Mouse (Mus musculus) heart, embryonic 14.5 days (tissue): ENCODE data around the gene Ston2. TPM values are rescaled to one million over a fixed set of nuclear protein-coding genes. Genes with fewer than 3 reads are reported as not detected.

Experiments used
- ATAC-seq: fragments of 200-750 bp; cut with Nextera tagmentation; 2 replicates; pipeline ENCODE4 v1.8.0; 2017; ENCODE audit warnings: low read depth, moderate TSS enrichment; ENCODE audit not compliant: insufficient number of reproducible peaks, insufficient read depth, low FRiP score
- H3K27ac ChIP-seq, 2 experiments: fragments of 200-500 bp in 1 of 2; fragments of 300-500 bp in 1 of 2; sonication (generic) in 1 of 2; replicated peaks in 1 of 2; 2 replicates each; pipeline ENCODE4 v1.5.1; 2012 to 2014; ENCODE audit warnings: low read depth in 2 of 2, low read length in 2 of 2, control low read depth in 1 of 2, mild to moderate bottlenecking in 1 of 2, mixed read lengths in 1 of 2; ENCODE audit not compliant: control insufficient read depth in 1 of 2, insufficient read depth in 1 of 2
- H3K27me3 ChIP-seq: fragments of 300-500 bp; sonication (generic); 2 replicates; pipeline ENCODE4 v1.6.1; 2014; ENCODE audit warnings: mild to moderate bottlenecking, low read length, control low read depth; ENCODE audit not compliant: control insufficient read depth, insufficient read depth
- H3K36me3 ChIP-seq: fragments of 300-500 bp; sonication (generic); 2 replicates; pipeline ENCODE4 v1.6.1; 2014; ENCODE audit warnings: mild to moderate bottlenecking, control low read depth, low read length, mixed read lengths; ENCODE audit not compliant: control insufficient read depth, insufficient read depth
- H3K4me1 ChIP-seq, 2 experiments: fragments of 200-500 bp in 1 of 2; fragments of 300-500 bp in 1 of 2; sonication (generic) in 1 of 2; 2 replicates each; pipeline ENCODE4 v1.6.1; 2012 to 2014; ENCODE audit warnings: low read length in 2 of 2, control low read depth in 1 of 2, mixed read lengths in 1 of 2; ENCODE audit not compliant: control insufficient read depth in 2 of 2, insufficient read depth in 2 of 2
- H3K4me2 ChIP-seq: fragments of 300-500 bp; sonication (generic); 2 replicates; pipeline ENCODE4 v1.6.1; 2014; ENCODE audit warnings: mild to moderate bottlenecking, low read length
- H3K4me3 ChIP-seq, 2 experiments: fragments of 200-500 bp in 1 of 2; fragments of 300-500 bp in 1 of 2; sonication (generic) in 1 of 2; 2 replicates each; pipeline ENCODE4 v1.5.1; 2012 to 2014; ENCODE audit warnings: low read length in 2 of 2, mild to moderate bottlenecking in 2 of 2, control low read depth in 1 of 2, low read depth in 1 of 2, moderate library complexity in 1 of 2; ENCODE audit not compliant: control insufficient read depth in 1 of 2, insufficient read depth in 1 of 2
- H3K9ac ChIP-seq: fragments of 300-500 bp; sonication (generic); 2 replicates; pipeline ENCODE4 v1.6.1; 2014; ENCODE audit warnings: mild to moderate bottlenecking, low read length
- H3K9me3 ChIP-seq: fragments of 300-500 bp; sonication (generic); 2 replicates; pipeline ENCODE4 v1.6.1; 2016; ENCODE audit warnings: low read length, control low read depth; ENCODE audit not compliant: control insufficient read depth
- WGBS: fragments of 180-500 bp; shearing (Covaris S2); extraction: QIAGEN DNeasy Blood & Tissue Kit; methylation state at CpG from one replicate; pipeline ENCODE4 v1.1.7; 2014; 5-methylcytosine and 5-hydroxymethylcytosine counted together
- polyA plus RNA-seq: library from polyadenylated mRNA; unstranded; fragments of >200 nt; fragmentation: Nextera tagmentation; extraction: Ambion mirVana; gene quantifications from 2 replicates; pipeline ENCODE4 v1.2.1, GENCODE M21; 2014

The Ston2 gene
- polyA plus RNA-seq, 1 experiment from 2014 or later: 1.5 TPM

DNA sequence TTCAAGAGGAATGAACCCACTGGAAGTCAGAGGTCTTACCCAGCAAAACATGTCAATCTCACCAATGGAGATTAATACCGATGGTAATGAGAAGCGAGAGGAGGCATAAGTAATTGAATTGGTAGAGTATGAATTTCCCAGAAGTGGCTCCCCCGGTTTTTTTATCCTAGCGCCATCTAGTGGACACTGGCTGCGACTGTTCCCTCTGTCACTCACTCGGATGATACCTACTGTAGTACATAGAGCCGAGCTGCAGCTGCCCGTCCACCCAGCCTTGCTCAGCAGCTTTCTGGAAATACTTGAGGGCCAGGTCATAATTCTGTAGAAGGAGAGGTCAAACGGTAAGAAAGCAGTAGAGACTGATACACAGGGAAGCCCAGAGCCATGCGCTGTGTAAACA, 27.8 kb upstream of the Ston2 start:
- Histone ChIP-seq H3K4me1 (no peaks in the 10 kb centered on the region), H3K36me3 (peaks cover 93% of the 10 kb centered on the region), H3K4me2 (no peak overlapping the region), H3K9ac (no peak overlapping the region), H3K9me3 (no peaks in the 10 kb centered on the region), H3K4me3 (no peak overlapping the region), H3K27ac (no peak overlapping the region), H3K27me3 (no peaks in the 10 kb centered on the region)
- 29% methylated on average over 10 of the region's 10 CpGs for WGBS
- no peak for ATAC-seq

DNA sequence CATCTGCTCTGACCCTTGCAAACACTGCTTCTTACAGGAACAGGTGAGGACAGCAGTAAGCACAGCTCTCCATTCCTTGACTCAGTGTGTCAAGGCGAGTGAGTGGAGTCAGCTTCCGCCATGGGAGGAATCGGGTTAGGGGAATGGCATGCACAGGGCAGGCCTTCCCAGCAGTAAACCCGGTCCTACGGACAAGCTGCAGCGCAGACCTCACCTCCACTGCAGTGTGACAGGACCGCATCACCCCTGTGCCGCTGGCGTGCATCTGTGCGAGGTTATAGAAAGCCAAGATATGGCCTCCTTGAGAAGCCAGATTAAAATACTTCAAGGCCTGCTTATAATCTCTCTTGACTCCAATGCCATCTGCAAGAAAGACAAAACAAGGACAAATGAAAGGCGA, 27.4 kb upstream of the Ston2 start:
- no peaks in the 10 kb centered on the region for H3K27me3 ChIP-seq
- WGBS: 92% methylated on average over 11 of the region's 11 CpGs
- H3K4me3 ChIP-seq: no peak overlapping the region
- no peak for ATAC-seq
- H3K27ac ChIP-seq: no peak overlapping the region
- H3K9me3 ChIP-seq: no peaks in the 10 kb centered on the region
- peaks cover 95% of the 10 kb centered on the region for H3K36me3 ChIP-seq
- no peak overlapping the region for H3K9ac ChIP-seq
- no peaks in the 10 kb centered on the region for H3K4me1 ChIP-seq
- no peak overlapping the region for H3K4me2 ChIP-seq

DNA sequence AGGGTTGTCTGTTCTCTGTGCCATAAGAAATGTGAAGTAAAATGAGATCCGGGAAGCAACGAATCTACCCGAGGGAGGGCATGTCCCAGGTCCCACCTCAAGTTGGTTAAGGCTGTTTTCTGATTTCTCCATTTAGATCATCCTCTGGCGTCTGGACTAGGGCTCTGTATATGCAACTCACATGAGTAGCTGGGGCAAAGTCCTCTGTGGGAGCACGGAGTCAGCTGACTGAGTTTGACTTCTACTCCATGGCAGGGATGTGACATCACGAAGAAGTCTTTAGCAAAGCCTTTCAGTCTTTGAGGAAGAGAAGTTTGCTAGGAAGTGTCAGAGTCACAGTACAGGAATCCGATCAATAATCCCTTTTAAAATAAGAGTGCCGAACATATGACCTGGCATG, 20.7 kb upstream of the Ston2 start:
- no peak for ATAC-seq

GRCm38 (mm10) chr12:91807761-91808160, 19.6 kb upstream of the Ston2 start:
- H3K9ac ChIP-seq: no peak overlapping the region
- no peaks in the 10 kb centered on the region for H3K9me3 ChIP-seq
- H3K27me3 ChIP-seq: no peaks in the 10 kb centered on the region
- H3K36me3 ChIP-seq: peaks cover 60% of the 10 kb centered on the region
- no peak overlapping the region for H3K4me3 ChIP-seq
- 76% methylated on average over 6 of the region's 6 CpGs for WGBS
- H3K4me2 ChIP-seq: no peak overlapping the region
- ATAC-seq: no peak
- no peak overlapping the region for H3K27ac ChIP-seq
- H3K4me1 ChIP-seq: no peaks in the 10 kb centered on the region

More for the DNA sequence above, 20.7 kb upstream of the Ston2 start:
- no peak overlapping the region for H3K9ac ChIP-seq
- H3K36me3 ChIP-seq: peaks cover 72% of the 10 kb centered on the region
- no peaks in the 10 kb centered on the region for H3K9me3 ChIP-seq
- no peak overlapping the region for H3K4me3 ChIP-seq
- H3K4me2 ChIP-seq: no peak overlapping the region
- no peaks in the 10 kb centered on the region for H3K4me1 ChIP-seq
- WGBS: 91% methylated on average over 8 of the region's 8 CpGs
- no peaks in the 10 kb centered on the region for H3K27me3 ChIP-seq
- no peak overlapping the region for H3K27ac ChIP-seq

DNA sequence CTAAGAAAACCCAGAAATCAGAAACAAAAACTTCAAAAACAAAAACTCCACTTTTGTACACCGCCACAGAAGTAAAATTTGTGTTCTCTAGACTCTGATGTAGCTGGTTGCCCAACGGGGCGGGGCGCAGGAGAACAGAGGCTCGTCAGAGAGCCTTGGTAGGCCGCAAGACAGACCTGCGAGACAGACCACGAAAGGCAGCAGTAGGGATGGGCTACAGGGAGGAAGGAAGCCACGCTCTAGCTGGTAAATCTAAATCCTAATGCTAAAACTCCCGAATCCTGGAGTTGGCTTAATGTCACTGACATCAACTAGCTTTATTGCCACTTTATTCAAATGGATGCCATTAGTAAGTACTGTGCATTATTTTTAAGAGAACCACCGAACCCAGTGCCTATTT, 18.9 kb upstream of the Ston2 start:
- ATAC-seq: no peak
- Histone ChIP-seq H3K4me2 (no peak overlapping the region), H3K4me3 (no peak overlapping the region), H3K36me3 (peaks cover 53% of the 10 kb centered on the region), H3K9me3 (no peaks in the 10 kb centered on the region), H3K27me3 (no peaks in the 10 kb centered on the region), H3K27ac (no peak overlapping the region), H3K9ac (no peak overlapping the region), H3K4me1 (no peaks in the 10 kb centered on the region)
- WGBS: 93% methylated on average over 11 of the region's 11 CpGs

DNA sequence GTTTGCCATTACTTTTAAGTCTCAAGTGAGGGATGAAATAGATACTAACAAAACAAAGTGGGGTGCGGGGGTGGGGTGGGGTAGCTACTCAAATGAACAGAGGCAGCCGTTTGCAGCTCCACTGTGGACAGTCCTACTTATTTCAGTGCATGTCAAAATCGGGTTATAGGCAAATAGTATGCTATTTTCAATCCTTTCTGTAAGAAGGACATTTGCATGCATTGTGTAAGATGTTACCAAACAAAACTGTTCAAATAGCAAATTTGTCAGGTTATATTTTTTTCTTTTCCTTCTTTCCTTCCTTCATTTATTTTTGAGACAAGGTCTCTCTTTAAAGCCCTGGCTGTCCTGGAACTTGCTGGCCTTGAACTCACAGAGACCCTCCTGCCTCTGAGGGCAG, 16.1 kb upstream of the Ston2 start:
- no peaks in the 10 kb centered on the region for H3K9me3 ChIP-seq
- peaks cover 25% of the 10 kb centered on the region for H3K36me3 ChIP-seq
- 69% methylated on average over 3 of the region's 3 CpGs for WGBS
- H3K4me2 ChIP-seq: no peak overlapping the region
- no peaks in the 10 kb centered on the region for H3K27me3 ChIP-seq
- no peak for ATAC-seq
- H3K4me1 ChIP-seq: no peaks in the 10 kb centered on the region
- H3K27ac ChIP-seq: no peak overlapping the region
- no peak overlapping the region for H3K9ac ChIP-seq
- no peak overlapping the region for H3K4me3 ChIP-seq

DNA sequence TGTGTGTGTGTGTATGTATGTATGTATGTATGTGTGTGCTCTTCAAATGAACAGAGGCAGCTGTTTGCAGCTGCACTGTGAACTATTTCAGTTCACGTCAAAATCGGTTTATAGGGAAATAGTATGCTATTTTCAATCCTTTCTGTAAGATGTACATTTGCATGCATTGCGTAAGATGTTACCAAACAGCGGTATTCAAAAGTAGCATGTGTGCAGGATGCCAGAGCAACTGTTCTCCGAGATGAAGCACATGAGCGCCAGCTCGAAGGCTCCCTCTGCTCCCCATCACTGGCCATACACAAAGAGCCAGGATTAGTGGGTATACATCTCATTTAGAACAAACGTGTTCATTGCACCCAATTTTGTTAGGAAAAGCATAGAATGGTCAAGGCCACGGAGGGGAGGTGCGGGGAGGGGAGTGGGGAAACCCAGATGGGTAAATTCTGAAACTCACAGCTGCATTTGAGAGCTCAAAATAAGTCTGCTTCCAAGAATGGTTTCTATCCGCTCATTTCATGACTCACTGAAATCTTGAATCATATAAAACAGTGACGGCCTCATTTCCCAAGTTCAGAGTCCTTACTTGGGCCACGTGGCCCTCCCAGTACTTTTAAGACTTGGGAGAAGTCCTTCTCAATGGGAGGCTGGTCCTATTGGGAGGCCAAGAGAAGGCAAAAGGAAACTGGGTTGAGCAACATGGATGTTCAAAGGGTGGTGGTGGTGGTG, 15.2 kb upstream of the Ston2 start:
- Histone ChIP-seq H3K27ac (no peak overlapping the region), H3K4me1 (no peaks in the 10 kb centered on the region), H3K9ac (no peak overlapping the region), H3K4me2 (no peak overlapping the region), H3K36me3 (peaks cover 16% of the 10 kb centered on the region), H3K4me3 (no peak overlapping the region), H3K9me3 (no peaks in the 10 kb centered on the region), H3K27me3 (no peaks in the 10 kb centered on the region)
- 81% methylated on average over 13 of the region's 13 CpGs for WGBS
- ATAC-seq: no peak

DNA sequence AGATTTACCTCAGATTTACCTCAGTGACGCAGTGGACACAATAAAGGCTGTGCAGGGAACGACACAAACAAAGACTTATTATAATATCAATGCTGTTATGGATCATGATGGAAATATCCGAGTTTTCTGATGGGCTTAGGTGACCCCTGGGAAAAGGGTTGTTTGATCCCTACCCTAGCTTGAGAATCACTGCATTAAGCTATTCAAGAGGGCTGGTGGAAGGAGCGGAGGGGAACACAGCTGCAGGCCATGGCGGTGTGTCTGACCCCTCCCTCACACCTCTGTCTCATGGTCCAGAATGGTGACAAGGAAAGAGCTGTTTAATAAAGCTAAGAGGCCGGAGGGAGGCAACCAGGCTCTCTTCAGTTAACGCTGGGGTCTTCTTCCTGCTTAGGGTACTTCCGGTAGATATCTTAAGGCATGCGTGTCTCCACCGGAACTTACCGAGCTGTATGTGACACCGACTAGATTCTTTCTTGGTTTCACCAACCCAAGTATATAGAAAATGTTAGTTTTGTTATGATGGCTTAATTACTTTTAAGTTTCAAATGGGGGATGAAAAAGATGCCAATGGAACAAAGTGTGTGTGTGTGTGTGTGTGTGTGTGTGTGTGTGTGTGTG, 14.5 kb upstream of the Ston2 start:
- no peak overlapping the region for H3K9ac ChIP-seq
- no peaks in the 10 kb centered on the region for H3K9me3 ChIP-seq
- WGBS: 81% methylated on average over 12 of the region's 12 CpGs
- no peaks in the 10 kb centered on the region for H3K4me1 ChIP-seq
- H3K27ac ChIP-seq: no peak overlapping the region
- no peaks in the 10 kb centered on the region for H3K27me3 ChIP-seq
- no peak overlapping the region for H3K4me3 ChIP-seq
- H3K4me2 ChIP-seq: no peak overlapping the region
- no peak for ATAC-seq
- peaks cover 10% of the 10 kb centered on the region for H3K36me3 ChIP-seq
